Mouse (Mus musculus) B cell, adult 67 days (primary cell): Measurements from ENCODE around the gene Ptgir. TPM values are rescaled to one million over a fixed set of nuclear protein-coding genes. Genes with fewer than 3 reads are reported as not detected.

Source experiments
- total RNA-seq, 2 experiments: library from RNA; stranded (reverse); gene quantifications; 4 replicates each; pipeline ENCODE4 v1.2.4; 2023

The Ptgir gene
- total RNA-seq: not detected

DNA sequence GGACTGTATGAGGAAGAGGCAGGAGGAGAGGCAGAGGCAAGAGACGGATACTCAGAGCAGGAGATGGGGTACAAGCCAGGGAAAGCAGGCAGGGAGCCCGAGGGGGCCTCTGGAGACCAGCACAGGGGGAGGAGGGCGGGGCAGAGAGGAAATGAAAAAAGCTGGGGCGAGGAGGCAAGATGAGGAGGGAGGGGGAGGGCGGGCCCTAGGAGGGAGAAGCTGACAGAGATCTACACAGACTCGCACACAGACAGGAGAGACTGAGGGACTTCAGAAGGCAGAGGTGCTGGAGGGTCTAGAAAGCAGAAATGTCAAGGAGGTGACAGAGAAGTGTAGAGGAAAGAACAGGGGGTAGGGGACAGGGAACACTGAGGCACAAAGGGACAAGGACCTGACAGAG lies at the start of gene Ptgir:
TSS of gene Ptgir (plus strand) at position 210 of the 400 bp plus-strand sequence.

DNA sequence AGATGAGACGGTGACA lies 31.2 kb upstream of the Ptgir start, which contains the start of gene Dact3:
TSS of gene Dact3 (plus strand) at position 8 of the 16 bp plus-strand sequence.

DNA sequence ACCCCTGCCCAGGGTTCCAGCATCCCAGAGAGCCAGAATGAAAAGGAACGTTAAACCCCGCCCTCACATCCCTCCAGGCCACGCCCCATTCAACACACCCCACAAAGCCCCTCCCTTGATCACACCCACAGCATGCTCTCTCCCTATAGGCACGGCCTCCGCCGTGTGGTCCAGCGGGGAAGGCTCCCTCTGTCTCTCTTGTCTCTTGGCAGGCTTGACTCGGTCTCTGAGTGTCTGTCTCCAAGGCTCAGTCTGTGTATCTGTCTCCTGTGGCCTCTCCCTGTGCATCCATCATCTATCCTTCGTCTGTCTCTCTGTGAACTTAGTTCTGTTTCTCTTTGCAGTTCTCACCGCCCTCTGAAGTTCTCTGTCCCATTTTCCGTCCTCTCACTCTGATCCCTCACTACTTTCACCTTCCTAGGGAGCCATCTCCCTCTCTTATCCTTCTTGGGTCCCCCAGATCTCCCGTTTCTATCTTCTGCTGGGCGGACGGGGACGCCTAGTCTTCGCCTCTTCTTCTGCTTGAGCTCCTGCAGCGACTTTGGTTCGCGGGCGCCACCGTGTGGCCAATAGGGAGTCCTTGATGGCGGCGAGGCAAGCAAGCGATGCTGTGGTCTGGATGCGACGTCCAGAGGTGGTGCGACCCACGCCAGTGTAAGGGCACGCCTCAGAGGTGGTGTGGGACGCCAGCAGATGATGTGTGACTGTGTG lies 14.5 kb upstream of the Ptgir start, which contains the start of gene Gng8:
TSS of gene Gng8 (plus strand) at position 146 of the 711 bp plus-strand sequence.

DNA sequence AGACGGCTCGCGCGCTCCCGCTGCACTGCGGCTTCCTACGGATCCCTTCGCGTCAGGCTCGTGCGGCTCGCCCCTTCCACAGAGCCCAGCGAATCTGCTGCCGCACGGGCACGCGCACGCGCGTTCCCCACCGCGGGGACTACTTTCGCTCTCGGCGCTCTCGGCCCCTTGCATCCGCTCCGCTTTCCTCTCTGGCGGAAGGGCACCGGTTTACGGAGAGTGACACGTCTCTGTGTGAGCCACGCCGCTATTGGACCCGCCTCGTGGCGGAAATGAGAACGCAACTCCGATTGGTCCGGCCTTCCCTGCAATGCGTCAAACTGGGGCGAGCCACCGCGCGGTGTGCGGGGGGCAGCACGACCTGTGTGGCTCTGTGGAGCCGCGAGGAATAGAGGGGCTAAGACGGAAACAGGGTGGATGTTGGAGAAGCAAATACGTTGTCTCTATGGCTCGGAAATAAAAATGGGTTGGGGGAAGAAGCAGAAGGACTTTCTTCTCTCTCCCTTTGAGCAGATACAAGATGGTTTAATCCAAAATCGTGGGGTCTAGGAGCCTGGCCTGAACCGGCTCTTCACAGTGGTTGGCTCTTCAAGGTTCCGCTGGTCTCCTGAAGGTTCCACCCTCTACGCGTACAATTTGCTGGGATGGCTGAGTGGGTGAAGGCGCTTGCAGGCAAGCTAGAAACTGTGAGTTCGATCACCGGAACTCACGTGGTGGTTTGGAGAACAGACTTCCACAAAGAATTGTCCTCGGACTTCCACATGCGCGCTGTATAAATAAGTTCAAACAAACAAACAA lies 17.9 kb downstream of the Ptgir start, which contains the start of gene Calm3:
TSS of gene Calm3 (minus strand) at position 78 of the 798 bp plus-strand sequence.

DNA sequence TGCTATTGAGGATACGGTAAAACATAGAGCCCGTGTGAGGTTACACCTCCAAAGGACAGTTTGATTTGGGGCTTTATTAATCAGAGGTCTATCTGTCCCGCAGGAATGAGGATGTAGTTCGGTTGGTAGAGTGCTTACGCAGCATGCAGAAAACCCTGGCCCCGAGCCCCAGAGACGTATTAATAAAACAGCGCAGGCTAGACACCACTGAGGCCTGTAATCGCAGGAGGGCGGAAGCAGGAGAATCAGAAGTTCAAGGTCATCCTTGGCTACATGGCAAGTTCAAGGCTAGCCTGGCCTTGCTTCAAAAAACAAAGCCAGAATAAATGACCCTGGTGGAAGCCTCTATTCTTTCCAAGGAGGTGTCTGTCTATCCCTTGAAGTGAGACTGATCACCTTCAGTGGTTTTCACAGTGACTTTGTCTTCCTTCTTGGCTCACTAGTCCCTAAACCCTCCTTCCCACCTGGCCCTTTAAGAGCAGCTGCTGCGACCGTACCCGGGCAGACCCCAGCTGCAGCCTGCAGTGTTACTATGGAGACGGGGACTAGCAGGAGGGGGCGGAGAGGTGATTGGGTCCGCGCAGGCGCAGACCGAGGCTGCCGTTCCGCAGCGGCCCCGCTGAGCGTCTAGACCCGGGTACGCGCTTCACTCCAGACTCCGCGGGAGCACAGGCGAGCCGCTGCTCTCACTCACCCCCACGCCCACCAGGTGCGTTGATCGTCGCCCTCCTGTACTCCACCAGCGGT lies 37.9 kb downstream of the Ptgir start, which contains the start of gene Pnmal2:
TSS of gene Pnmal2 (plus strand) at position 622 of the 747 bp plus-strand sequence.

DNA sequence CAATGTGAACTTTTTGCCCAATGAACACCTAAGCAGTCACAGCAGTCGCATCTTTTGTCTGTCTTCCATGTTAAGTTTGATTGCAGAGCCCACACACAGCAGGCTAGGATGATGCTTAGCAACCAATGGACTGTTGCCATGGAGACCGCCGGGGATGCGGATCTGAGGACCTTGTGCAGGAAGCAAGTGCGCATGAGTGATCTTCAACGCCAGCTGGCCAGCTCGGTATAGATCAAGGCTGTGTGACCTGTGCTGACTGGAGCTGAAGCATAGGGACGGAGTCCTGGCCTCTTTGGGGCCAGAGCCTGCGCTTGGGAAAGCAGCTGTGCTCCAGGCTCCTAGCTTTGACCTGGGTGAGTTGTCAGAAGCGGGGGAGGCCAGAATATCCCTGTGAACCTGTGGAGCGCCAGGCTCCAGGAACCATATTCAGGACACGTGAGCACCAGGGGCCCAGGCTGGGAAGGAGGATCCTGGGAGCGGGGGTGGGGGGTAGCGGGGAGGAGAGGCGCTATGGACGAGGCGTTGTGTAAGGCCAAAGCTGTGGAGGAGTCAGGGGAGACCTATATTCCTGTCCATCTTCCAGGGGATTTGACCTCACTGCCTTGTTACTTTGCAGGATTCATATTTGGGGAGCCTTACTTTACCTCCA lies 53.4 kb downstream of the Ptgir start, which contains the start of gene Pnmal1:
TSS of gene Pnmal1 (plus strand) at position 141 of the 649 bp plus-strand sequence.

Other genes with a start within 250 kb of the Ptgir start
- not detected for gene Ceacam15, start 230.8 kb upstream of the Ptgir start, total RNA-seq
- not detected for gene Ceacam9, start 184.6 kb upstream of the Ptgir start, total RNA-seq
- 10 to 100 TPM; 72.7 to 84.2 TPM for gene Ap2s1, start 168.1 kb upstream of the Ptgir start, total RNA-seq
- 100 to 1,000 TPM; 185 to 202 TPM for gene Slc1a5, start 125.2 kb upstream of the Ptgir start, total RNA-seq
- gene Strn4, start 90.6 kb upstream of the Ptgir start, total RNA-seq: 100 to 1,000 TPM; 139 to 176 TPM
- gene Fkrp, start 89.8 kb upstream of the Ptgir start, total RNA-seq: 10 to 100 TPM; 26.3 to 29.3 TPM
- 100 to 1,000 TPM; 277 to 288 TPM for gene Prkd2, start 63.6 kb upstream of the Ptgir start, total RNA-seq
- gene Dact3, start 31.2 kb upstream of the Ptgir start, total RNA-seq: under 1 TPM; 0.23 to 0.59 TPM
- not detected for gene Gng8, start 14.7 kb upstream of the Ptgir start, total RNA-seq
- gene Calm3, start 17.6 kb downstream of the Ptgir start, total RNA-seq: 100 to 1,000 TPM; 125 to 130 TPM
- gene Pnmal2, start 38.2 kb downstream of the Ptgir start, total RNA-seq: not detected
- gene Pnmal1, start 53.2 kb downstream of the Ptgir start, total RNA-seq: not detected
- under 1 TPM; 0.18 to 0.29 TPM for gene Gm42372, start 76.6 kb downstream of the Ptgir start, total RNA-seq
- gene Ccdc8, start 86.2 kb downstream of the Ptgir start, total RNA-seq: not detected
- gene Ppp5c, start 121.4 kb downstream of the Ptgir start, total RNA-seq: 100 to 1,000 TPM; 164 to 166 TPM
- gene Hif3a, start 155.9 kb downstream of the Ptgir start, total RNA-seq: 1 to 10 TPM; 1.9 to 2.0 TPM
- under 1 TPM in 1 of 2 experiments, not detected in 1; 0.12 TPM for gene Psg16, start 167.6 kb downstream of the Ptgir start, total RNA-seq
- not detected for gene Ceacam3, start 243.8 kb downstream of the Ptgir start, total RNA-seq